Mouse (Mus musculus) MEL (cell line): Measurements from ENCODE around the gene Gm11273.

Experiments
- EP300 ChIP-seq, 2 experiments: IDR thresholded peaks; 2 replicates each; pipeline ENCODE4 v1.6.1; 2011; ENCODE audit warnings: improper control_type of control experiment in 2 of 2, low read length in 2 of 2, low read depth in 1 of 2, mild to moderate bottlenecking in 1 of 2
- POLR2A ChIP-seq, 2 experiments: IDR thresholded peaks; 2 replicates each; pipeline ENCODE4 v1.6.1; 2011 to 2012; ENCODE audit warnings: low read length in 2 of 2, mild to moderate bottlenecking in 2 of 2, control low read depth in 1 of 2, improper control_type of control experiment in 1 of 2, low read depth in 1 of 2, moderate library complexity in 1 of 2; ENCODE audit not compliant: control insufficient read depth in 1 of 2, insufficient read depth in 1 of 2, poor library complexity in 1 of 2
- RAD21 ChIP-seq: IDR thresholded peaks from 2 replicates; pipeline ENCODE4 v1.6.1; 2011; ENCODE audit warnings: mild to moderate bottlenecking, low read depth, low read length, improper control_type of control experiment

GRCm38 (mm10) chr13:21453042-21453441 lies 48.2 kb downstream of the Gm11273 start:
- TF ChIP-seq RAD21 (no peak), EP300 (IDR thresholded peaks at IDR 0.05; ENCODE audit: low read depth in 1 of 2, low read length in 2 of 2) (no peak), POLR2A (IDR thresholded peaks at IDR 0.05; ENCODE audit: control insufficient read depth in 1 of 2, insufficient read depth in 1 of 2, low read depth in 1 of 2, low read length in 2 of 2, poor library complexity in 1 of 2) (no peak)
